Mouse (Mus musculus): ENCODE measurements around the gene Tssk3. TPM values are rescaled to one million over a fixed set of nuclear protein-coding genes. Genes with fewer than 3 reads are reported as not detected.

The Tssk3 gene
- polyA plus RNA-seq, 1 experiment from 2014 or later, result not detected

DNA sequence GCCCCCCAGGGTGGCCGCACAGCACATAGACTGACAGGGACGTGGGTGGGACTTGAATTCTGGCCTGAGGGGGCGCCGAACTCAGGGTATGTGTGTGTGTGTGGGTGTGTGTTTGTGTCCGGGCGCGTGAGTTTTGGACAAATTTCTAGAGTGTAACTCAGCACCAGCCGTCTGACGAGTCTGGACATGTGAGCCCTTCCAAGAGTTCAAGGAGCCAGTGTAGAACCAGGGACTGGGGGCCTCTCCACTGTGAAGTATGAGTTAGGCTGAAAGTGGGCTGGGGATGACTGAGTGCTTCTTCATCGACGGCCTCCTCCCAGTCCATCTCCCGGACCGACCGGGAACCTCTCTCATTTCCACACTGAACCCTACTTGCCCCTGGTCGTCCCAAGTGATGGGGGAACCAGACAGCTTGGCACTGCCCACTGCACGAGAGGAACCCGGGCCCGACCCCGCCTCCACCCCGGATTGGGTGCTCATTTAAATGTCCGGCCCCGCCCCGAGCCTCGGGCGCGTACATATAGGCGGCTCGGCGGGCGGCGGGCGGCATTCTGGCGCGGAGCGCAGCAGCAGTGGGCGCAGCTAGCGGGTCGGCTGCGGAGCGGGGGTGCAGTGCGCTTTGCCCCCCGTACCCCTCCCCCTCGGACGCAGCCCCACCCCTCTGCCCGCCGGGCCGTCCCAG, 22.4 kb upstream of the Tssk3 start, which contains the start of gene Marcksl1:
Gene Marcksl1 (plus strand): TSS at position 496 of the 682 bp plus-strand sequence.
- H3K27me3 ChIP-seq (ENCODE audit: control insufficient read depth, insufficient read depth, low read length), result no peaks in the 10 kb centered on the region
- H3K36me3 ChIP-seq (ENCODE audit: control insufficient read depth, insufficient read depth, low read length), result no peaks in the 10 kb centered on the region
- H3K9ac ChIP-seq (ENCODE audit: low read length), result peak within 1 kb of the TSS; percentile 100
- WGBS, result 4% methylated on average over 47 of the region's 47 CpGs
- H3K27ac ChIP-seq (ENCODE audit: low read length), result peak within 1 kb of the TSS; percentile 94
- no peaks in the 10 kb centered on the region for H3K9me3 ChIP-seq (replicated peaks; ENCODE audit: control insufficient read depth, low read length)
- H3K4me1 ChIP-seq (ENCODE audit: control insufficient read depth, insufficient read depth, low read length), result peaks cover 12% of the 10 kb centered on the region
- peak within 1 kb of the TSS; percentile 93 for H3K4me3 ChIP-seq (replicated peaks; ENCODE audit: low read length)
- peak within 1 kb of the TSS; percentile 79 for H3K4me2 ChIP-seq (ENCODE audit: low read depth, low read length)
- peak; percentile 87 for ATAC-seq (ENCODE audit: insufficient read depth, low FRiP score)

DNA sequence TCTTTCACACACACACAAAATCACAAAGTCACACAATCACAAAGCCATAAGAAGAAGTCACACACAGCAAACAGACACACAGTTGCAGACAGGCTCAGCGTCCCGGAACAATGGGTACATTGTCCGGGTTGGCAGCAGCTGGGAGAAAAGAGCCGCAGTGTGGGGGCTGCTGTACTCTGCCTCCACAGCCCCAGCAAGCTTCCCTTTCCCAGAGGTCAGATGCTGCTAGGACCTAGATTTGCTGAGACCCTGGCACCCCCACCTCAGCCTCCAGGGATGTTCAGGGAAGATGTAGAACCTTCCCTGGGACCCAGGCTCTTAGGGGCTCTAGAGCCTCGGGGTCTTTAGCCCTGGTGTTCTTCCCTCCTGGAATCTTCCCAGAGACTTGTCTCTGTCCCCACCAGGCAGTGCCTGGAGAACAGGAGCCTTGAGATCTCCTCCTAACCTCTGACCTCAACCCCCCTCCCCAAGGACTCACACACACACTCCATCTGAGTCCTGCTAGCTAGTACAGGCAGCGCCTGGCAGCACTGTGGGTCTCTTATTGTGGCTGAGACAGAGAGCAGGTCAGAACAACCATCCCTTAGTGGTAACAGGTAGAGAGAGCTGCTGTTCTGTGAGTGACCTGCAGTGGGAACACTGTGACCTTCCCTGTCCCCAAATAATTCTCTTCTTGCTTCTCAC, 20.7 kb upstream of the Tssk3 start:
- no peak overlapping the region for H3K4me2 ChIP-seq (ENCODE audit: low read depth, low read length)
- no peak overlapping the region; the same call in 1 of the 2 replicates for H3K9ac ChIP-seq (ENCODE audit: low read length)
- peaks cover 16% of the 10 kb centered on the region for H3K4me1 ChIP-seq (ENCODE audit: control insufficient read depth, insufficient read depth, low read length)
- H3K27me3 ChIP-seq (ENCODE audit: control insufficient read depth, insufficient read depth, low read length), result no peaks in the 10 kb centered on the region
- H3K9me3 ChIP-seq (replicated peaks; ENCODE audit: control insufficient read depth, low read length), result no peaks in the 10 kb centered on the region
- no peaks in the 10 kb centered on the region for H3K36me3 ChIP-seq (ENCODE audit: control insufficient read depth, insufficient read depth, low read length)
- no peak overlapping the region for H3K27ac ChIP-seq (ENCODE audit: low read length)
- H3K4me3 ChIP-seq (replicated peaks; ENCODE audit: low read length), result no peak overlapping the region
- 61% methylated on average over 6 of the region's 6 CpGs for WGBS
- ATAC-seq (ENCODE audit: insufficient read depth, low FRiP score), result no peak

DNA sequence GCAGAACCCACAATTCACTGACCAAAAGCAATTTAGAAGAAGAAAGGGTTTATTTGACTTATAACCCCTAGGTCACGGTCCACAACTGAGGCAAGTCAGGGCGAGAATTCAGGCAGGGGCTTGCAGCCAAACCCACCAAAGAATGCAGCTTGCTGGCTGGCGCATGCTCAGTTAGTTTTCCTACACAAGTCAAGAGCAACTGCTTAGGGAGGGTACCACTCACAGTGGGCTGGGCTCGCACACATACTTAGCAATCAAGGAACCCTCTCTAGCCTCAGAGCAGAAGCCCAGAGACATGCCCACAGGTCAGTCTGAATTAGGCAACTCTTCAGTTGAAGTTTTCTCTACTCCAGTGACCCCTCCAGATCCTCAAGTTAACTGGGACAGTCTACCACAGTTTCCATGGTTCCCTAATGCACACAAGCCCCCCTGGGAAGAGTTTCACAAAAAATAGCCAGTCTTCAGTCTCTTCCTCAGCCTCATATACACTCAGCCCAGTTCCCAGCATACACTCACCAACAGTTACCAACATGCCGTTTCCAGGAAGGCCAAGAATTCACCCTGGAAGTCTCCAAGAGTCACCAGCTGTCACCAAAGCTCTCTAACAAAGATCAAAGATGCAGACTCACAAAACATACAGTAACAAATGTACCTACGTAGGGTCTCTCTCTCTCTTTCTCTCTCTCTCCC, 20.0 kb upstream of the Tssk3 start:
- no peak for ATAC-seq (ENCODE audit: insufficient read depth, low FRiP score)
- 60% methylated on average over 6 of the region's 6 CpGs for WGBS
- Histone ChIP-seq H3K36me3 (ENCODE audit: control insufficient read depth, insufficient read depth, low read length) (no peaks in the 10 kb centered on the region), H3K4me3 (replicated peaks; ENCODE audit: low read length) (no peak overlapping the region), H3K9me3 (replicated peaks; ENCODE audit: control insufficient read depth, low read length) (no peaks in the 10 kb centered on the region), H3K27ac (ENCODE audit: low read length) (0 out of 2 replicates have a peak overlapping the region, but pooled peaks have one; percentile 8), H3K4me1 (ENCODE audit: control insufficient read depth, insufficient read depth, low read length) (peaks cover 16% of the 10 kb centered on the region), H3K27me3 (ENCODE audit: control insufficient read depth, insufficient read depth, low read length) (no peaks in the 10 kb centered on the region), H3K9ac (ENCODE audit: low read length) (no peak overlapping the region), H3K4me2 (ENCODE audit: low read depth, low read length) (no peak overlapping the region)

DNA sequence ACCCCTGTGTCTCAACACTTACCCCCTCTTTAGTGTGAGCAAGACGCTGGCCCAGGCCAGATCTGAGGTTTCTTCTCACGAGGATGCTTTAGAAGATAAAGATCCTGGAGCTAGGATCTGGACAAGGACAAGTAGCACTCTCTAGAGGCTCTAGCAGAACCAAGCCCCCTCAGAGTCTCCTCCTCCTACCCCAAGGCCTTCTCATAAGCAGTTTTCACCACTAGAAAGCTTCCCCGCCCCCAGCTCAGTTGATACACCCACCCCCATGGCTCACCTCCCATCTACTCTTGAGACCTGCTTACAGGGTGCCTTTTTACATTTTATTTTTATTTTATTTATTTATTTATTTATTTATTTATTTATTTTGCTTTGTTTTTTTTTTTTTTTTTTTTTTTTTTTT, 18.8 kb upstream of the Tssk3 start:
- no peak overlapping the region for H3K9ac ChIP-seq (ENCODE audit: low read length)
- no peaks in the 10 kb centered on the region for H3K36me3 ChIP-seq (ENCODE audit: control insufficient read depth, insufficient read depth, low read length)
- no peaks in the 10 kb centered on the region for H3K27me3 ChIP-seq (ENCODE audit: control insufficient read depth, insufficient read depth, low read length)
- no peak overlapping the region for H3K4me2 ChIP-seq (ENCODE audit: low read depth, low read length)
- no peak overlapping the region for H3K27ac ChIP-seq (ENCODE audit: low read length)
- no peaks in the 10 kb centered on the region for H3K9me3 ChIP-seq (replicated peaks; ENCODE audit: control insufficient read depth, low read length)
- 73% methylated on average over 3 of the region's 3 CpGs for WGBS
- ATAC-seq (ENCODE audit: insufficient read depth, low FRiP score), result no peak
- H3K4me1 ChIP-seq (ENCODE audit: control insufficient read depth, insufficient read depth, low read length), result peaks cover 14% of the 10 kb centered on the region
- H3K4me3 ChIP-seq (replicated peaks; ENCODE audit: low read length), result no peak overlapping the region

DNA sequence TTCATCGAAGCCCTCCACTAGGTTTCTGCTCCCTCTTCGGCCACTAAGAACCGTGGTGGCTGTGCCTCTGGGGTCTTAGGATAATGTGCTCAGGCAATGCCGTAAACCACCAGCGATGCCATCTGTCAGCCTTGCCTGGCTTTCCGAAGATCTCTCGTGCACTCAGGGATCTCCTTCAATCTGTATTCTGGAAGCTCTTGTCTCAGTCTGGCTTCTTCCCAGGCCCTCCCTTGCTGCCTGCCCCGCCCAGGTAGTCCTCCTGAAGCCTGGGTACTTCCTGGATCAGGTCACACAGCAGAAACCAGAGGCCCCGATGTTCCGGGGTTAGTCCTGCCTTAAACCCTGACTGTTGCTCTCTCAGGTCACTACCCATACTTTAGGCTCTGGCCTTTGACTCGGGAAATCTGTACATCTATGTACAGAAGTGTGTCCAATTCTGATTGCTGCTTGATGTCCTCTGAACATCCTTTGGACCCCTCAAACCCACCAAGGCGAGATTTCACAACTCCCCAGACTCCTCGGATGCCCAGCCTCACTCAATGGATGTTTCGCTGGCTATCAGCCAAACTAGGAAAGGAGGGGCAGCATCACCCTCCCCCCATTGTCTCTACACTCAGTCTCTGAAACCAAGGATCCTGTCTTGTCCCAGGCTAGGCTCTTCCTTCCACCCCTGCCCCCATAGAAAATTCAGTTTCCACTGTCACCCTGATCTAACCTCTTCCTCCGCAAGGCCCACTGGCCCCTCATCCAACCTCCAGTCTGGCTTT, 18.2 kb upstream of the Tssk3 start:
- Histone ChIP-seq H3K9me3 (replicated peaks; ENCODE audit: control insufficient read depth, low read length) (no peaks in the 10 kb centered on the region), H3K27me3 (ENCODE audit: control insufficient read depth, insufficient read depth, low read length) (no peaks in the 10 kb centered on the region), H3K36me3 (ENCODE audit: control insufficient read depth, insufficient read depth, low read length) (no peaks in the 10 kb centered on the region), H3K4me3 (replicated peaks; ENCODE audit: low read length) (no peak overlapping the region), H3K4me1 (ENCODE audit: control insufficient read depth, insufficient read depth, low read length) (peaks cover 14% of the 10 kb centered on the region), H3K9ac (ENCODE audit: low read length) (no peak overlapping the region), H3K27ac (ENCODE audit: low read length) (no peak overlapping the region), H3K4me2 (ENCODE audit: low read depth, low read length) (no peak overlapping the region)
- ATAC-seq (ENCODE audit: insufficient read depth, low FRiP score), result no peak
- 60% methylated on average over 15 of the region's 15 CpGs for WGBS

DNA sequence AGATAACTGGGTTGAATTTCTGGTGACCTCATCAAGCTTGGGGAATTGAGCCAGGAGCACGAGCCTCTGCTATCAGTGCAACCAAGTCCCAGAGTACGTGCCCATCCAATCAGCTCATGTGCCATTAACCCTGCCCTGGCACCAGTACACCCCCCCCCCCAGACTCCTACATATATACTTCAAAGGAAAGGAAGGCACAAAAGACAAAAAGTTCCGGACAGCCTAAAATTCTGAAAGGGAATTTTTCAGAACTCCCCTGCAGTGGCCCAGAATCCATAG, 17.4 kb upstream of the Tssk3 start:
- Histone ChIP-seq H3K27ac (ENCODE audit: low read length) (no peak overlapping the region), H3K4me3 (replicated peaks; ENCODE audit: low read length) (no peak overlapping the region), H3K4me1 (ENCODE audit: control insufficient read depth, insufficient read depth, low read length) (peaks cover 12% of the 10 kb centered on the region), H3K9me3 (replicated peaks; ENCODE audit: control insufficient read depth, low read length) (no peaks in the 10 kb centered on the region), H3K4me2 (ENCODE audit: low read depth, low read length) (no peak overlapping the region), H3K9ac (ENCODE audit: low read length) (no peak overlapping the region), H3K27me3 (ENCODE audit: control insufficient read depth, insufficient read depth, low read length) (no peaks in the 10 kb centered on the region), H3K36me3 (ENCODE audit: control insufficient read depth, insufficient read depth, low read length) (no peaks in the 10 kb centered on the region)
- ATAC-seq (ENCODE audit: insufficient read depth, low FRiP score), result no peak
- WGBS, result 62% methylated on average over 3 of the region's 3 CpGs

DNA sequence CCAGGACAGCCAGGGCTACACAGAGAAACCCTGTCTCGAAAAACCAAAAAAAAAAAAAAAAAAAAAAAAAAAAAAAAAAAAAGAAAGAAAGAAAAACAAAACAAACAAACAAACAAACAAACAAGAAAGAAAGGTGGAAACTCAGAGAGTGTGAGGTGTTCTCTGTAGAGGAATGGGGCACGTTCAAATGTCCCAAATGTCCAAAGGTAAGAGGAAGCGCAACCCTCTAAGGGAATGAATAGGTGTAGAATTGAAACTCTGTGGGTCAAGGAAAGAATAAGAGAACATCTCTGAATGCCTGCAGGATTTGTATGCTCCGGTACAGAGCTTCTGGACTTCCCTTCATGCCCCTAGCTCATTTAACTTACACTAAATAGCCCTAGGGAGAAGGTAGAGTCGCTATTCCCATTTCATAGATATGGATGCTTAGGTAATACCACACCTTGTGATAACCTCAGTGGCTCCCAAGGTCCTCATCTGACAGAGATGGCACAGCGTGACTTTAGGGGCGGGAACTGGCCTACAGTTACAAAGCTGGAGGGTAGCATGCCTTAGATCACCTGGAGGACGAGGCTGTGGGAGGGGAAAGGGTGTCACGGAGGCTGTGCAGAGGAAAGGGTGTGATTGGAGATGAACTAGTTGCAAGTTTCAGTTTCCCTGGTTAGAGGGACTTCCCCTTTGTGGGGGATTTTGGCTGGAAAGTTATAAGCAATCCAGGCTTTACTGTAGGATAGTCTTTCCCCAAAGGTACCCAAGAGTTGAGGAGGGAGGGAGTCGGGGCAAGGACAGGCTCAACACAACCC, 16.8 kb upstream of the Tssk3 start:
- WGBS, result 49% methylated on average over 9 of the region's 10 CpGs
- no peak for ATAC-seq (ENCODE audit: insufficient read depth, low FRiP score)
- H3K9me3 ChIP-seq (replicated peaks; ENCODE audit: control insufficient read depth, low read length), result no peaks in the 10 kb centered on the region
- 0 out of 2 replicates have a peak overlapping the region, but pooled peaks have one; percentile 10 for H3K9ac ChIP-seq (ENCODE audit: low read length)
- H3K4me1 ChIP-seq (ENCODE audit: control insufficient read depth, insufficient read depth, low read length), result peaks cover 11% of the 10 kb centered on the region; the same call in 1 of the 2 replicates
- H3K4me3 ChIP-seq (replicated peaks; ENCODE audit: low read length), result no peak overlapping the region
- H3K27me3 ChIP-seq (ENCODE audit: control insufficient read depth, insufficient read depth, low read length), result no peaks in the 10 kb centered on the region
- no peak overlapping the region for H3K4me2 ChIP-seq (ENCODE audit: low read depth, low read length)
- H3K27ac ChIP-seq (ENCODE audit: low read length), result no peak overlapping the region
- H3K36me3 ChIP-seq (ENCODE audit: control insufficient read depth, insufficient read depth, low read length), result no peaks in the 10 kb centered on the region

DNA sequence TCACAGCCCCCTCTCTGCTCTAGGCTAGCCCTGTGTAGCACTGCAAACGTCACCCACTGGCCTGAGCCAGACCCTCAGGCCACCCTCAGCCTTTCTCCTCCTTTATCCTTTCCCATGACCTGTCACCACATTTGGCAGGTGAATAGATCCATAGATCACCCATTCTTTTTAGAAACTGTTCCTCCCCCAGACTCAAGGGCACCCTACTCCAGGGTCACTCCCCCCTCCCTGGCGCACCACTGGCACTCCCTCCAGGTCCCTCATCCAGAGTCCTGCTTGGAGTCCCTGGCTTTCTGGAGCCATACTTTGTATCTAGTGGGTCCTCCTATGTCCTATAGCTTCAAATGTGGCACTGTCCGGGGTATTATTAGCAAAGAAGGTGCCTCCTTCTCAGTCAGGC, 14.7 kb upstream of the Tssk3 start:
- no peak overlapping the region for H3K4me3 ChIP-seq (replicated peaks; ENCODE audit: low read length)

More for the DNA sequence above, 14.7 kb upstream of the Tssk3 start:
- Histone ChIP-seq H3K36me3 (ENCODE audit: control insufficient read depth, insufficient read depth, low read length) (no peaks in the 10 kb centered on the region), H3K4me1 (ENCODE audit: control insufficient read depth, insufficient read depth, low read length) (peaks cover 21% of the 10 kb centered on the region), H3K4me2 (ENCODE audit: low read depth, low read length) (no peak overlapping the region), H3K9ac (ENCODE audit: low read length) (no peak overlapping the region), H3K27ac (ENCODE audit: low read length) (no peak overlapping the region), H3K9me3 (replicated peaks; ENCODE audit: control insufficient read depth, low read length) (no peaks in the 10 kb centered on the region), H3K27me3 (ENCODE audit: control insufficient read depth, insufficient read depth, low read length) (no peaks in the 10 kb centered on the region)
- 83% methylated on average over 3 of the region's 3 CpGs for WGBS
- ATAC-seq (ENCODE audit: insufficient read depth, low FRiP score), result no peak

Measured in stomach, embryonic 16.5 days (tissue).